Mouse (Mus musculus) heart, adult 2 months (tissue): Measurements from ENCODE around the gene Amz1. TPM values are rescaled to one million over a fixed set of nuclear protein-coding genes. Genes with fewer than 3 reads are reported as not detected.
A peak's percentile ranks its signal among the peaks of the same experiment; 100 is the strongest.

ENCODE experiments used
- DNase-seq, 2 experiments: peaks; one replicate each; pipeline ENCODE4 v3.0.0; 2021
- H3K27ac ChIP-seq: fragments of 200-600 bp; 2 replicates; pipeline ENCODE4 v1.8.1; 2022
- H3K27me3 ChIP-seq: fragments of 200-500 bp; 2 replicates; pipeline ENCODE4 v1.6.1; 2012; ENCODE audit warnings: mild to moderate bottlenecking, low read length, inconsistent platforms, mixed read lengths; ENCODE audit not compliant: control insufficient read depth, insufficient read depth
- H3K36me3 ChIP-seq: fragments of 200-500 bp; 2 replicates; pipeline ENCODE4 v1.6.1; 2012; ENCODE audit warnings: low read length, inconsistent platforms; ENCODE audit not compliant: control insufficient read depth, insufficient read depth
- H3K4me1 ChIP-seq: fragments of 200-500 bp; 2 replicates; pipeline ENCODE4 v1.6.1; 2011; ENCODE audit warnings: low read length; ENCODE audit not compliant: control insufficient read depth, insufficient read depth
- H3K4me3 ChIP-seq: fragments of 200-600 bp; 2 replicates; pipeline ENCODE4 v1.8.1; 2022
- H3K79me2 ChIP-seq: fragments of 200-500 bp; replicated peaks from 2 replicates; pipeline ENCODE4 v1.6.1; 2012; ENCODE audit warnings: mild to moderate bottlenecking, inconsistent platforms, low read length, moderate library complexity, mixed read lengths; ENCODE audit not compliant: control insufficient read depth, insufficient read depth
- H3K9ac ChIP-seq: fragments of 200-500 bp; 2 replicates; pipeline ENCODE4 v1.6.1; 2012; ENCODE audit warnings: low read depth, mild to moderate bottlenecking, control low read depth, inconsistent platforms, low read length, mixed read lengths
- CTCF ChIP-seq: fragments of 200-600 bp; IDR thresholded peaks from 2 replicates; pipeline ENCODE4 v1.8.1; 2022; ENCODE audit warnings: antibody characterized with exemption, mild to moderate bottlenecking, moderate library complexity
- EP300 ChIP-seq: fragments of 200-500 bp; IDR thresholded peaks from 2 replicates; pipeline ENCODE4 v1.6.1; 2011; ENCODE audit warnings: low read depth, low read length, control low read depth; ENCODE audit not compliant: insufficient read depth
- POLR2A ChIP-seq: fragments of 200-500 bp; IDR thresholded peaks from 2 replicates; pipeline ENCODE4 v1.6.1; 2011; ENCODE audit warnings: mild to moderate bottlenecking, low read depth, low read length, control low read depth; ENCODE audit not compliant: insufficient read depth
- WGBS: fragments of 180-500 bp; shearing (Covaris S2); methylation state at CpG from one replicate; pipeline ENCODE4 v1.1.7; 2018; 5-methylcytosine and 5-hydroxymethylcytosine counted together
- intact Hi-C: fragments of 180-260 bp; cut with DNase I; formaldehyde crosslinking; loops from one replicate; pipeline ENCODE4 v1.15.1; 2025
- polyA plus RNA-seq: library from polyadenylated mRNA; depleted of rRNA; stranded (reverse); fragments of >200 nt; gene quantifications from 2 replicates; pipeline ENCODE4 v1.2.3, GENCODE M21; 2012
- total RNA-seq, 2 experiments: library from RNA; stranded (reverse); gene quantifications; 2 replicates each; pipeline ENCODE4 v1.2.3; 2021

The Amz1 gene
- total and polyA plus RNA-seq, 3 experiments = 0.31 to 0.98 (median 0.48) TPM

DNA sequence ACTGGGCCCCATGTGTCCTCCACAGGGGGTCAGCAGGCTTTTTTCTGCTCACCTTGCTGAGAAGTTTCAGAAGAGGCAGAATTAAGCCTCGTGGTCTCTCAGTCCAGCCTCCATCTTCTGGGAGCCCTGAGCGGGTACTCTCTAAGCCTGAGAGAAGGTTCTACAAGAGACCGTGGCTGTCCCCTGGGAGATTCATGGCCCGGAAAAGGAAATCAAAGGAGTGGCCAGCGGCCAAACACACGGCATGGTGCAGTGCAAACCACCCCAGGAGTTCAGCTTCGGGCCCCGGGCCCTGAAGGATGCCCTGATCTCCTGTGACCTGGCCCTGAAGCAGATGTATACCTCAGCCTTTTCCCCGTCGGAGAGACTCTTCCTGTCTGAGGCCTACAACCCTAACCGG, 17.1 kb downstream of the Amz1 start:
- DNase-seq = peak; percentile 55 to 64
- Histone ChIP-seq H3K4me1 (no peaks in the 10 kb centered on the region), H3K9ac (no peak overlapping the region), H3K36me3 (no peaks in the 10 kb centered on the region), H3K79me2 (no peaks in the 10 kb centered on the region), H3K27ac (no peak overlapping the region; the same call in 1 of the 2 replicates), H3K27me3 (no peaks in the 10 kb centered on the region), H3K4me3 (peak overlapping the region; percentile 13; the same call in 1 of the 2 replicates)
- WGBS = 51% methylated on average over 11 of the region's 11 CpGs
- no peak for TF ChIP-seq POLR2A
- TF ChIP-seq CTCF = no peak
- no peak for TF ChIP-seq EP300
- intact Hi-C loops = no loop called here

GRCm38 (mm10) chr5:140741877-140742276, 17.9 kb downstream of the Amz1 start:
- Histone ChIP-seq H3K27me3 (no peaks in the 10 kb centered on the region), H3K36me3 (no peaks in the 10 kb centered on the region), H3K4me1 (no peaks in the 10 kb centered on the region), H3K79me2 (no peaks in the 10 kb centered on the region), H3K27ac (no peak overlapping the region), H3K4me3 (no peak overlapping the region), H3K9ac (no peak overlapping the region)
- TF ChIP-seq CTCF (peak; percentile 64), EP300 (no peak), POLR2A (no peak)
- DNase-seq = no peak
- intact Hi-C loops = no loop called here

GRCm38 (mm10) chr5:140743706-140744131, 19.8 kb downstream of the Amz1 start:
- no peaks in the 10 kb centered on the region for H3K36me3 ChIP-seq
- H3K79me2 ChIP-seq = no peaks in the 10 kb centered on the region
- peaks cover 1% of the 10 kb centered on the region; the same call in 1 of the 2 replicates for H3K4me1 ChIP-seq
- no peak for DNase-seq
- TF ChIP-seq CTCF = peak; percentile 46
- no peak for TF ChIP-seq POLR2A
- no peak for TF ChIP-seq EP300
- no peak overlapping the region for H3K4me3 ChIP-seq
- H3K27me3 ChIP-seq = no peaks in the 10 kb centered on the region
- intact Hi-C loops = no loop called here
- no peak overlapping the region for H3K9ac ChIP-seq
- 34% methylated on average over 12 of the region's 12 CpGs for WGBS
- H3K27ac ChIP-seq = no peak overlapping the region

GRCm38 (mm10) chr5:140748425-140748824, 24.5 kb downstream of the Amz1 start:
- intact Hi-C loops = loop anchor here (2.0 to 5.0 kb wide), 3 partner anchors 44 to 206 kb away; partner anchors contain the start of gene Brat1
- DNase-seq = no peak
- H3K79me2 ChIP-seq = no peaks in the 10 kb centered on the region
- H3K27ac ChIP-seq = no peak overlapping the region
- no peak overlapping the region for H3K9ac ChIP-seq
- no peak for TF ChIP-seq EP300
- no peak for TF ChIP-seq POLR2A
- no peak for TF ChIP-seq CTCF
- H3K4me1 ChIP-seq = peaks cover 5% of the 10 kb centered on the region
- WGBS = 56% methylated on average over 10 of the region's 10 CpGs
- H3K36me3 ChIP-seq = no peaks in the 10 kb centered on the region
- no peaks in the 10 kb centered on the region for H3K27me3 ChIP-seq
- H3K4me3 ChIP-seq = no peak overlapping the region

- intact Hi-C loops = loop anchor here (2.0 to 5.0 kb wide), 3 partner anchors 44 to 207 kb away; partner anchors contain the start of gene Brat1
- Histone ChIP-seq H3K79me2 (no peaks in the 10 kb centered on the region), H3K36me3 (no peaks in the 10 kb centered on the region), H3K27ac (peak overlapping the region; percentile 53), H3K4me1 (peaks cover 7% of the 10 kb centered on the region), H3K9ac (peak overlapping the region; percentile 46), H3K4me3 (peak overlapping the region; percentile 43), H3K27me3 (no peaks in the 10 kb centered on the region)
- TF ChIP-seq POLR2A = peak; percentile 48; the same call in 1 of the 2 replicates
- peak; percentile 88 for TF ChIP-seq CTCF
- TF ChIP-seq EP300 = 0 out of 2 replicates have a peak, but pooled peaks have one; percentile 40
- WGBS = 10% methylated on average over 12 of the region's 12 CpGs
- DNase-seq = peak; percentile 79 to 83
Measured at GRCm38 (mm10) chr5:140749062-140749875, 25.3 kb downstream of the Amz1 start.

DNA sequence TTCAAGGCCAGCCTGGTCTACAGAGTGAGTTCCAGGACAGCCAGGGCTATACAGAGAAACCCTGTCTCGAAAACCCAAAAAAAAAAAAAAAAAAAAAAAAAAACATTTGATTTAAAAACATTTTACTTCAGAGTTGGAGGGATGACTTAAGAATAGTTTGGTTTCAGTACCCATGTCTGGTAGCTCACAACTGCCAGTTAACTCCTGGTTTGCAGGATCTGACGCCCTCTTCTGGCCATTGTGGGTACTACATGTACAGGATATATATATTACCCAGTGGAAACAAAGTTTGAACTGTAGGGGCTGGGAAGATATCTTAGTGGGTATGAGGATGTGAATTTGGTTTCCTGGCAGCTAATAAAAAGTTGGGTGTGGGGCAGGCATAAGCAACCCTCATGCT, 27.0 kb downstream of the Amz1 start:
- H3K79me2 ChIP-seq = no peaks in the 10 kb centered on the region
- intact Hi-C loops = no loop called here
- WGBS = 8% methylated on average over 1 of the region's 2 CpGs
- H3K9ac ChIP-seq = no peak overlapping the region
- TF ChIP-seq EP300 (no peak), CTCF (peak; percentile 72)
- no peaks in the 10 kb centered on the region for H3K27me3 ChIP-seq
- H3K4me3 ChIP-seq = no peak overlapping the region
- no peak for DNase-seq
- peaks cover 7% of the 10 kb centered on the region for H3K4me1 ChIP-seq
- H3K27ac ChIP-seq = no peak overlapping the region
- H3K36me3 ChIP-seq = no peaks in the 10 kb centered on the region
